Mouse (Mus musculus) megakaryocyte, embryonic 14.5 days (primary cell): ENCODE measurements at regions not wholly inside any gene's neighbourhood (a gene's known extent, or its start where the extent isn't known, plus 50 kb on each side); places are given as distances from the start of the nearest gene placed in this dataset.
"Not testable (repeated sequence)": the region's sequence is repeated elsewhere in the genome, so short reads cannot be mapped to it uniquely, and the experiment has no call there.

ENCODE experiments used
- H3K27me3 ChIP-seq: replicated peaks from 2 replicates; pipeline ENCODE3; 2012; ENCODE audit warnings: inconsistent platforms
- H3K36me3 ChIP-seq: replicated peaks from 2 replicates; pipeline ENCODE3; 2012; ENCODE audit warnings: low read length, inconsistent platforms, mixed read lengths
- H3K4me1 ChIP-seq: 2 replicates; pipeline ENCODE4 v1.6.1; 2012; ENCODE audit warnings: inconsistent platforms
- H3K4me3 ChIP-seq: replicated peaks from 2 replicates; pipeline ENCODE3; 2012; ENCODE audit warnings: moderate library complexity, mild to moderate bottlenecking, inconsistent platforms
- H3K9me3 ChIP-seq: 2 replicates; pipeline ENCODE4 v1.6.1; 2012; ENCODE audit warnings: inconsistent platforms
- FLI1 ChIP-seq: IDR thresholded peaks from 2 replicates; pipeline ENCODE4 v1.6.1; 2012; ENCODE audit warnings: low read length, inconsistent platforms, mixed read lengths
- GATA1 ChIP-seq: IDR thresholded peaks from 3 replicates; pipeline ENCODE4 v1.6.1; 2012; ENCODE audit warnings: mixed read lengths, low read length, inconsistent platforms, borderline replicate concordance

DNA sequence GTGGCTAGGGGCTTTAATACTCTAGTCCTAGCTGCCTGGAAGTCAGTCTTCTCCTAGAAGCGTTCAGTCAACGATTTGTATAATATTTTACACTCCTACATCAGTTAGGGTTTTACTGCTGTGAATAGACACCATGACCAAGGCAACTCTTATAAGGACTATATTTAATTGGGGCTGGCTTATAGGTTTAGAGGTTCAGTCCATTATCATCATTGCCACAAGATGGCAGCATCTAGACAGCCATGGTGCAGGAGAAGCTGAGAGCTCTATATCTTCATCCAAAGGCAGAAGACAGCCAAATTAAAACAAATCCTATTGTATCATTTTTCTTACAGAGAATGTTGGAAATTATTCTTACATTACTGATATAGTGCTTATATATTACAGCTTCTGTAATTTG is 167.0 kb upstream of the Ndn start:
- Histone ChIP-seq H3K36me3 (no peaks in the 10 kb centered on the region), H3K4me3 (no peak overlapping the region), H3K27me3 (no peaks in the 10 kb centered on the region), H3K9me3 (no peaks in the 10 kb centered on the region), H3K4me1 (no peaks in the 10 kb centered on the region)
- no peak for TF ChIP-seq GATA1

DNA sequence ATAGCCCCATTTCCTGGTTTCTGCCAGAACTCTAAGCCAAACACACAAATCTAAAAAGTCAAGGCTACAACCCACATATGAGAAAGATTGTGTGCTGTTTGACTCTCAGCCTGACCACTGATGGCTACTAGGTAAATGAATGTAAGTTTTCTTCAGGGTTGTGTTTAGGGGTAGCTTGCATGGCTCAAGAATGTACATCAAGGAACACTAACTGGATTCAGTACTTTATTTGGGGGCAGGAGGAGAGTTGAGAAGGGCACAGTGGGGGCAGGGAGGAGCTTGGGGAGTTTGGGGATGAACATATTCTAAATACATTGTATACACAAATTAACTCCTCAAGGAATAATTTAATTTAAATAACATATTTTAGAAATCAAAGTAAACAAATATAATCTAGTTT is 137.8 kb upstream of the Ndn start:
- no peaks in the 10 kb centered on the region for H3K27me3 ChIP-seq
- no peaks in the 10 kb centered on the region for H3K4me1 ChIP-seq
- no peak overlapping the region for H3K4me3 ChIP-seq
- H3K36me3 ChIP-seq: no peaks in the 10 kb centered on the region
- TF ChIP-seq FLI1 (no peak), GATA1 (no peak)
- H3K9me3 ChIP-seq: no peaks in the 10 kb centered on the region

DNA sequence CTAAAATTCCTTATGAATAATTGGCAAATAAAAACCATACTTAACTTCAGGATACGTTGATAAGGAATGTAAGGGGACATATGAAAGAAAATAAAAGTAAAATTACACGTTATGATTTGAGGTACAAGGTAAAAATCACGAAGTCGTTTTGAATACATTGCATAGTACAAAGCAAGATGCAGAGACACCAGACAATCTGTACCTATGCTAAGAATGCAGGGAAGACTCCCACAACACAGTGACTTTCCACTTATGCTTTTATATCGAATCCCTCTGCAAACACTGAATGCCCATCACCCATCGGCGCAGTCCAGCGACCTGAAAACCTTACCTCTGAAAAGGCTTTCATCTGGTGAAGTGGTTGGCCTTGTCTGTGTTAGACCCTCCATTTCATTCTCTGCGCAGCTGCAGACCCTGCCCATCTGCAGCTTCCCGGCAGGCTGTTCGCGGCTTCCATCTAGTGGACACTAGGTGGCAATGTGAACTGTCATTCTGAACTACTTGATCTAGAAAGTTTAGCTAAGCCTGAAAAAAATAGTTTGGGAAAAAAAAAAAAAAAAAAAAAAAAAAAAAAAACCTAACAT is 137.2 kb upstream of the Ndn start:
- Histone ChIP-seq H3K4me3 (peak overlapping the region; percentile 8), H3K27me3 (no peaks in the 10 kb centered on the region), H3K36me3 (no peaks in the 10 kb centered on the region), H3K4me1 (no peaks in the 10 kb centered on the region), H3K9me3 (no peaks in the 10 kb centered on the region)
- TF ChIP-seq GATA1 (no peak), FLI1 (no peak)

DNA sequence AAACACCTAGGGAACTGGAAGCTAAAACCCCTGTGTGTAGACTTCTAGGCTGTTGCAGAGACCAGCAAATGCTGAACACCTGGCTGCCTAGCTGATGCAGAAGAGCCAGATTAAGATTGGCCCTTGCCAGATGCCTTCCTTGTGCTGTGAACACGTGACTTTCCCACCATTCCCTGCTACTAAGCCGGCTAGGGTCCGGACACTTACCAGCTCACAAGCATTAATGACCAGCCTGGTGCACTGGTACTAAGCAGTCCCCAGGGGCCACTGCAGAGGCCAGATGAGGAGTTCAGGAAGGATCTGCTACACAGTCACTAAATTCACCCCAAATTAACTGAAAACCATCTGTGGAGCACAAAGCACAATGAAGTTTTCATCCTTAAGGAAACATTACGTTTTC is 121.2 kb upstream of the Ndn start:
- TF ChIP-seq GATA1 (no peak), FLI1 (no peak)
- Histone ChIP-seq H3K4me3 (no peak overlapping the region), H3K27me3 (no peaks in the 10 kb centered on the region), H3K36me3 (no peaks in the 10 kb centered on the region), H3K4me1 (no peaks in the 10 kb centered on the region), H3K9me3 (no peaks in the 10 kb centered on the region)

DNA sequence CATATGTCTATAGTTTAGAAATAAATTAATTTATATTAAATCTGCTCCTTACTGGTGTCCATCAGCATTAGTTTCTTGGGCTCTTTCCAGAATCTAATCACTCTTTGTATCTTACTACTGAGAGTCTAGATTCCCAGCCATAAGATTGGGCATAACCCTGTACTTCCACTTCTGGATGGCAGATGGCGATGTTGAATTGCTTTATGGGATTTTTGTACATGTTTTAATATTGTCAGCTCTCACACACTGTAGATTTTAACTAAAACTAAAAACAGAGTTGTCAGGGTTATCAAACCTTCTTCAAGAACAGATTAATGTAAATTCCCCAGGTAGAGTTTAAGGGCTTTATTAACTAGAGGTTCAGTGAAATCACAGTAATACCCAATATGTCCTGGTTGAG is 118.6 kb upstream of the Ndn start:
- no peak overlapping the region for H3K4me3 ChIP-seq
- H3K9me3 ChIP-seq: no peaks in the 10 kb centered on the region
- TF ChIP-seq FLI1: no peak
- TF ChIP-seq GATA1: no peak
- no peaks in the 10 kb centered on the region for H3K4me1 ChIP-seq
- H3K27me3 ChIP-seq: no peaks in the 10 kb centered on the region
- no peaks in the 10 kb centered on the region for H3K36me3 ChIP-seq

DNA sequence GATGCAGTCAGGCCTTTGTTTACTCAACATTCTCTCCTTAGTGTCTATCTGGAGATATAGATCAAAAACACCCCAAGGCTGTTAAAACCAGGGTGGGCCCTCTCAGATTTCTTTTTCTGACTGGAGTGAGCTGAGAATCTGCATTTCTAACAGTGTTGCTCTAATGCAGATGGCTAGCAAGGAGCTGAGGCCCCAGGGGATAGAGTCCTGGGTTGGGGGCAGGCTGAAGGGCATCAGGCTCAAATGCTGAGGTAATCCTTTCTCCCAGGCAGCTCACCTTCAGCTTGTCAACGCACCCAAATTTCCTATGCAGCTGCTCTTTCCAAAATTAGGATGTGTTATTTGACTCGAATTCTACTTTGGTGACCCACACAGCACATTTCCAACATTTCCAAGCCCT is 115.7 kb upstream of the Ndn start:
- Histone ChIP-seq H3K4me3 (no peak overlapping the region), H3K9me3 (no peaks in the 10 kb centered on the region)
- TF ChIP-seq GATA1 (no peak), FLI1 (no peak)

DNA sequence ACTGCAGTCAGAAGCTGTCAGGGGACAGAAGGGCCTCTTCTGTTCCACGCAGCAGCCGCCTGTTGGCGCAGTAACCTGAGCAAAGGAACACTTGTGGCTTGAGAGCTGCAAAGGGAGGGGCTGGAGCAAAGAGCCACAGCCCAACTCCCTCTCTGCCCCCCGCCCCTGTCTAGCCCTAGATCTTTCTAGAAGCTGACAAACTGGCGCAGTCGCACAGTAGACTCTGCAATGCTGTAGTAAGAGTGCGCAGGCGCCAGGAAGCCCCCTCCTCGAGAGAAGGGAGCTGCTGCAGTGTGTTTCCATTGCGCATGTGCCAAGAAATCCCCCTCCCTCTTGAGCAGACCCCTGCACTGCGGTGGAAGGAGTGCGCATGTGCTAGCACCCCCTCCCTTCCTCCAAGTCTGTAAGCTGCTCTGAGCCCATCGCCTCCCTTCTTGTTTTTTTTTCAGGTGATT is 115.2 kb upstream of the Ndn start:
- Histone ChIP-seq H3K4me3 (no peak overlapping the region), H3K36me3 (no peaks in the 10 kb centered on the region), H3K4me1 (no peaks in the 10 kb centered on the region), H3K9me3 (no peaks in the 10 kb centered on the region), H3K27me3 (no peaks in the 10 kb centered on the region)
- TF ChIP-seq FLI1 (no peak), GATA1 (no peak)

More for the DNA sequence above, 115.7 kb upstream of the Ndn start:
- no peaks in the 10 kb centered on the region for H3K27me3 ChIP-seq
- no peaks in the 10 kb centered on the region for H3K36me3 ChIP-seq
- H3K4me1 ChIP-seq: no peaks in the 10 kb centered on the region

DNA sequence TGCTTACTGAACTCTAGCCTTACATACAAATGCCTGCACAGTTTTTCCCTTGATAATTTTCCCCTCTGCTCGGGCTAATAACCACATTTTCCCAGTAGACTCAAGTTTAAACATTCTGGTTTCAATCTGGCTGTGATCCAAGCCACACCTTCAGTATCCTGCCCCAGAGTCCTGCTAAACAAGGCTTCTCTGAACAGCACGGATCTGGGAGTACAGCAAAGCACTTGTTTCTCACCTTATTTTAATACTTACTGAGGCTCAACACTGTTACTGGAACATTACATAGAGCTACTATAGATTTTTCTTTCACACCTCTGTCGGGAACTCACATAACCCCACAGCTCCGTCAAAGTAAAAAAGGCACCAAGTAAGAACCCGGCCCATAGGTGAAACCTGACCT is 114.3 kb upstream of the Ndn start:
- TF ChIP-seq FLI1: no peak
- no peak for TF ChIP-seq GATA1
- no peaks in the 10 kb centered on the region for H3K36me3 ChIP-seq
- H3K27me3 ChIP-seq: no peaks in the 10 kb centered on the region
- H3K4me1 ChIP-seq: no peaks in the 10 kb centered on the region
- H3K4me3 ChIP-seq: no peak overlapping the region
- H3K9me3 ChIP-seq: no peaks in the 10 kb centered on the region

DNA sequence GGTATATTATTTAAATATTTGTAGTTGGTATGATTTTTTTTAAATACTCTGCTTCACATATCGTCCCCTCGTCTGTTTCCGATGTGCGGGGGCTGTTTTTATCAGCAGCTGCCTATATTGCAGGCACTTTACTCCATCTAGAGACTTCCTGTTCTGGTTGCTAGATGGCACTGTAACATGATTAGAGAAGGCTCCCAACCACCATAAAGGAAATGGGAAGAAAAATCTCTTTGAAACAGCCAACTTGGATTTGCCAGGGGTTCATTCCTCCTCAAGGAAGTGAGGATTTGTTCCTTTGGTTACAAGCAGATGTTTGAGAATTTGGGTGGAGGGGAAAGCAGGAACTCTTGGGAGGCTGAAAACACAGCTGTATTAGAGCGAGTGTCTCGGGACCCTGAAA is 112.3 kb upstream of the Ndn start:
- H3K36me3 ChIP-seq: no peaks in the 10 kb centered on the region
- no peaks in the 10 kb centered on the region for H3K9me3 ChIP-seq
- no peaks in the 10 kb centered on the region for H3K4me1 ChIP-seq
- no peak overlapping the region for H3K4me3 ChIP-seq
- H3K27me3 ChIP-seq: no peaks in the 10 kb centered on the region
- no peak for TF ChIP-seq GATA1
- no peak for TF ChIP-seq FLI1

DNA sequence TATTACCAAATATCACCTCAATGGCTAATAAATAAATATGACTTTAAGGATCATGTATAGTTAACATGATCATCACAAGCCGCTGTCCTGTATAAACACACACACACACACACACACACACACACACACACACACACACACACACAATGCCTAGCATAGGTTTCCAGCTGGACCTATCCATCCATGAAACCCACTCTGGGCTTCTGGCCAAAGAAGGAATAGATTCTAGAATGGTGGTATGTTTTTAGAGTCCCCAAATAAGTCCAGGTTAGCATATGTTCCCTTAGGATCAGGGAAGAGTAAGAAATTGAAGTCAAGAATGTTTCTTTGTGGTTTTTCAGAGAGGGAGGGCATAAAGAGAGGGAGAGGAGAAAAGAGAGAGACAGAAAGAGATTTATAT is 110.6 kb upstream of the Ndn start:
- H3K27me3 ChIP-seq: no peaks in the 10 kb centered on the region
- H3K9me3 ChIP-seq: no peaks in the 10 kb centered on the region
- TF ChIP-seq GATA1 (no peak), FLI1 (no peak)
- no peaks in the 10 kb centered on the region for H3K4me1 ChIP-seq
- H3K36me3 ChIP-seq: no peaks in the 10 kb centered on the region
- no peak overlapping the region for H3K4me3 ChIP-seq

DNA sequence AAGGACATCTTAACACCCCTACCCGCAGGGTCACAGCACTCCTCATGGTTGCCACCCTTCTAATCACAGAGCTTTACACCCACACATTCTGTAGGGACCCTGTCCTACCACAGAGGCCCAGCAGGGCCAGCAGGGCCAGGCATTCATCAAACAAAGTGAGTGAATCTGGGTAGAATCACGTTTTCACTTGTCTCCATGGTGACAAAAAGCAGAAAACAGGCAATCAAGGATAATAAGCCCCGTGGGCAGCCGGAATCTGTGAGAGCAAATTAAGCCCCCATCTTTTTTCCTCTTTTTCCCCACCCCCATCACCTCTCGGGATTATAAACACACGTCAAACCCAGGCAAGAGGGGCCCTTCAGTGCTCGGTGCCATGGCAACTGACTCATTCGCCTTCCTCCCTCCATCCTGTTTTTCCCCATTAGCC is 84.7 kb upstream of the Ndn start:
- no peaks in the 10 kb centered on the region for H3K9me3 ChIP-seq
- no peaks in the 10 kb centered on the region for H3K27me3 ChIP-seq
- H3K36me3 ChIP-seq: no peaks in the 10 kb centered on the region
- no peak for TF ChIP-seq GATA1
- no peak for TF ChIP-seq FLI1
- no peaks in the 10 kb centered on the region for H3K4me1 ChIP-seq
- no peak overlapping the region for H3K4me3 ChIP-seq

DNA sequence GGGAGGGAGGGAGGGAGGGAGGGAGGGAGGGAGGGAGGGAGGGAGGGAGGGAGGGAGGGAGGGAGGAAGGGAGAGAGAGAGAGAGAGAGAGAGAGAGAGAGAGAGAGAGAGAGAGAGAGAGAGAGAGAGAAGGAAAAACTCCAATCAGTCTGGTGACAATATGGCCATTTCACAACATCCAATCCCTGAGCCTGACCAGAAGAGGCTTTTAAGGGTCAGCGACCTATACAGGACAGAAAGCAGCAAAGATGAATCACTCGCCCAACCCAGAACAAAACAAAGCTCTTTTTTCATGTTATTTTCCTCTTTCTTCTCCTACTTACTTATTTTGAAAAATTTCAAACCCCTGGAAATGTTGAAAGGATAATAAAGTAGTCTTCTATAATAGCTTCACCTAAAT is 84.2 kb upstream of the Ndn start:
- not testable (repeated sequence) for H3K9me3 ChIP-seq, H3K36me3 ChIP-seq, H3K4me1 ChIP-seq, H3K4me3 ChIP-seq, H3K27me3 ChIP-seq
